Mouse (Mus musculus) kidney, postnatal 36 days (tissue): ENCODE measurements at regions not wholly inside any gene's neighbourhood (a gene's known extent, or its start where the extent isn't known, plus 50 kb on each side); places are given as distances from the start of the nearest gene placed in this dataset.

Source experiments
- DNase-seq, 2 experiments: peaks; one replicate each; pipeline ENCODE4 v3.0.0; 2021 to 2022; ENCODE audit warnings: mixed read lengths in 2 of 2

GRCm38 (mm10) chr16:13487659-13488058 is 180.3 kb downstream of the Parn start:
- DNase-seq: no peak

- no peak for DNase-seq
Measured at GRCm38 (mm10) chr16:13486571-13486970, 181.4 kb downstream of the Parn start.

- DNase-seq: no peak
Measured at GRCm38 (mm10) chr16:13480221-13480620, 187.7 kb downstream of the Parn start.

GRCm38 (mm10) chr16:13476653-13477052 is 191.3 kb downstream of the Parn start:
- no peak for DNase-seq

GRCm38 (mm10) chr16:13474956-13475355 is 193.0 kb downstream of the Parn start:
- no peak for DNase-seq

- no peak for DNase-seq
Measured at GRCm38 (mm10) chr16:13474274-13474673, 193.7 kb downstream of the Parn start.

GRCm38 (mm10) chr16:13467139-13467538 is 200.8 kb downstream of the Parn start:
- DNase-seq: peak in 1 of 2 experiments; percentile 9
